Mouse (Mus musculus) embryonic fibroblast, embryonic 13.5 days (primary cell): ENCODE results near the gene Fgd4.

Source experiments
- CTCF ChIP-seq: IDR thresholded peaks from 2 replicates; pipeline ENCODE4 v1.5.1; 2011; ENCODE audit warnings: mild to moderate bottlenecking, control low read depth, low read length, moderate library complexity, borderline replicate concordance; ENCODE audit not compliant: insufficient read depth
- POLR2A ChIP-seq: IDR thresholded peaks from 2 replicates; pipeline ENCODE4 v1.6.1; 2011; ENCODE audit warnings: low read depth, mild to moderate bottlenecking, control low read depth, low read length, moderate library complexity

- TF ChIP-seq CTCF = no peak
- TF ChIP-seq POLR2A = no peak
These were observed 3.8 kb downstream of the Fgd4 start for GRCm38 (mm10) chr16:16596582-16596981.
